Mouse (Mus musculus) liver, embryonic 15.5 days (tissue): ENCODE results near the gene Srp9. TPM values are rescaled to one million over a fixed set of nuclear protein-coding genes. Genes with fewer than 3 reads are reported as not detected.
"Not testable (repeated sequence)": the region's sequence is repeated elsewhere in the genome, so short reads cannot be mapped to it uniquely, and the experiment has no call there.

Experiments used
- ATAC-seq: fragments of 200-750 bp; cut with Nextera tagmentation; 2 replicates; pipeline ENCODE4 v1.8.0; 2017; ENCODE audit warnings: moderate number of reproducible peaks, mild to moderate bottlenecking, moderate library complexity; ENCODE audit not compliant: insufficient read depth
- H3K27ac ChIP-seq: fragments of 300-500 bp; sonication (generic); replicated peaks from 2 replicates; pipeline ENCODE4 v1.5.1; 2015; ENCODE audit warnings: mild to moderate bottlenecking, inconsistent platforms
- H3K27me3 ChIP-seq: fragments of 300-500 bp; sonication (generic); 2 replicates; pipeline ENCODE4 v1.6.1; 2015; ENCODE audit warnings: mild to moderate bottlenecking, inconsistent platforms
- H3K36me3 ChIP-seq: fragments of 300-500 bp; sonication (generic); replicated peaks from 2 replicates; pipeline ENCODE4 v1.6.1; 2015; ENCODE audit warnings: moderate library complexity, mild to moderate bottlenecking, inconsistent platforms
- H3K4me1 ChIP-seq: fragments of 300-500 bp; sonication (generic); replicated peaks from 2 replicates; pipeline ENCODE4 v1.6.1; 2015; ENCODE audit warnings: inconsistent platforms
- H3K4me2 ChIP-seq: fragments of 300-500 bp; sonication (generic); 2 replicates; pipeline ENCODE4 v1.6.1; 2015; ENCODE audit warnings: moderate library complexity, mild to moderate bottlenecking, inconsistent platforms
- H3K4me3 ChIP-seq: fragments of 300-500 bp; sonication (generic); replicated peaks from 2 replicates; pipeline ENCODE4 v1.5.1; 2015; ENCODE audit warnings: mild to moderate bottlenecking, inconsistent platforms
- H3K9ac ChIP-seq: fragments of 300-500 bp; sonication (generic); 2 replicates; pipeline ENCODE4 v1.6.1; 2015; ENCODE audit warnings: moderate library complexity, mild to moderate bottlenecking, inconsistent platforms
- H3K9me3 ChIP-seq: fragments of 300-500 bp; sonication (generic); replicated peaks from 2 replicates; pipeline ENCODE4 v1.6.1; 2016; ENCODE audit warnings: inconsistent platforms
- WGBS: fragments of 180-500 bp; shearing (Covaris S2); methylation state at CpG from one replicate; pipeline ENCODE4 v1.1.7; 2015; ENCODE audit warnings: mixed read lengths; ENCODE audit not compliant: insufficient replicate concordance; 5-methylcytosine and 5-hydroxymethylcytosine counted together
- polyA plus RNA-seq: library from polyadenylated mRNA; unstranded; fragments of >200 nt; fragmentation: Nextera tagmentation; extraction: Ambion mirVana; gene quantifications from 2 replicates; pipeline ENCODE4 v1.2.1, GENCODE M21; 2015

Gene Srp9
- polyA plus RNA-seq, 1 experiment from 2014 or later, result 75.7 TPM

DNA sequence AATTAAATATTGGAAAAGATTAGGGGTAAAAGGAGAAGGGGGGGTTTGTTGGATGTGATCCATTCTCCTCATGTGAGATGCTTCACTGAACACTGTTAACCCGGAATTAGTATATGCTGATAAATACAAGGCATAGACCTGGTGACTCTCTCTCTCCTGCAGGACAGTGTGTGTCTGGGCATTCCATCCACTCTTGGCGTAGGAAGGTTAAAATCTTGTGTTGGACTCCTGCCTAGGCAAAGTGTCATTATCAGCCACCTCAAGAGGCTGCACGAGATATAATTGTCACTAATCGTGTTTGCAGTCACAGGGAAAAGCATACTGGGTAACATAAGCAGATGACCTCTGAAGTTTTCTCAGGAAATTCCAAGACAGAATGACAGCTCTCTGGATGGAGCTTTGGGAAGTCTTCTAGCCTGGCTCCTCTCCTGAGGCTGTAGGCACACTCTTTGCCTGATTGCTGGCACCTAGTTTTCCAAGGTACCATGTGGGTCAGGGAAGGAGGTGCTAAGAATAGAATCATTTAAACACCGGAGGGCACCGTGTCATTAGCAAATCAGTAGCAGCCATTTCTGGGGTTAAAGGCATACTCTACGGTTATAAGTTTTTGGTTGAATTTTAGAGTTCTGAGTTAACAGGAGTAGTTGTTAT, 24.5 kb downstream of the Srp9 start:
- ATAC-seq, result no peak
- Histone ChIP-seq H3K27me3 (no peaks in the 10 kb centered on the region), H3K36me3 (no peaks in the 10 kb centered on the region), H3K27ac (no peak overlapping the region), H3K9ac (no peak overlapping the region), H3K4me1 (no peaks in the 10 kb centered on the region), H3K4me2 (no peak overlapping the region), H3K4me3 (no peak overlapping the region), H3K9me3 (no peaks in the 10 kb centered on the region)
- 56% methylated on average over 7 of the region's 7 CpGs for WGBS

DNA sequence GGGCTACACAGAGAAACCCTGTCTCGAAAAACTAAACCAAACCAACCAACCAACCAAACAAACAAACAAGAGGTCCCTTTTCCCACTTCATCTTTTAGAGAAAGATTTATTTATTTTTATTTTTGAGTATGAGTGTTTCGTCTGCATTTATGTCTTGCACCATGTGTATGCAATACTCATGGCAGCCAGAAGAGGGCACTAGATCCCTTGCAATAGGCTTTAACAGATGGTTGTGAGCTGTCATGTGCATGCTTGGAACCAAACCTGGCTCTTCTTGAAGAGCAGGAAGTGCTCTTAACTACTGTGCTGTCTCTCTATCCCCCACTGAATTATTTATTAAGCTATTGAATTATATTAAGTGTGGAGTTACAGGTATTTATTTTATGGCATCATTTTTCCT, 25.4 kb downstream of the Srp9 start:
- H3K4me1 ChIP-seq, result no peaks in the 10 kb centered on the region
- no peak overlapping the region for H3K27ac ChIP-seq
- WGBS, result 58% methylated on average over 2 of the region's 2 CpGs
- no peaks in the 10 kb centered on the region for H3K27me3 ChIP-seq
- no peak overlapping the region for H3K9ac ChIP-seq
- H3K36me3 ChIP-seq, result no peaks in the 10 kb centered on the region
- no peak overlapping the region for H3K4me2 ChIP-seq
- ATAC-seq, result no peak
- no peak overlapping the region for H3K4me3 ChIP-seq
- no peaks in the 10 kb centered on the region for H3K9me3 ChIP-seq

DNA sequence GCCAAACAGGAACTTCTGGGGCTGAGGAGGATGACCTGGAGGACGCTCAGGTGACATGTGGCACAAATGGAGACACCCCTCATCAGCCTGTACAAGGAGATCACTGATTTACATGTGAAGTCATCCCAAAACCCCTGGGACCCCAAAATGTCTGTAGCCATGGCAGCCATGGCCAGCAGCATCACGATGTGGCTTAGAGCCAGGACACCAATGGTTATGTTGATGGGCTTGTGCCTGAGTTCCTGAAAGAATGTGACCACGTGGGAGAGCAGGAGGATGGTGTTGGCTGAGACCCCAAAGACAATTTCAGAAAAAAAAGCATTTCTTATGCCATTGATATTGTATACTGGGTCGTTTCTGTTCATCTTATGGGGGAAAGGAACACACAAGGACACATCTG, 33.2 kb downstream of the Srp9 start:
- Histone ChIP-seq H3K27ac (no peak overlapping the region), H3K4me3 (no peak overlapping the region), H3K4me1 (no peaks in the 10 kb centered on the region), H3K9ac (no peak overlapping the region), H3K4me2 (no peak overlapping the region), H3K36me3 (no peaks in the 10 kb centered on the region), H3K9me3 (no peaks in the 10 kb centered on the region), H3K27me3 (no peaks in the 10 kb centered on the region)
- no peak for ATAC-seq
- 41% methylated on average over 4 of the region's 4 CpGs for WGBS

DNA sequence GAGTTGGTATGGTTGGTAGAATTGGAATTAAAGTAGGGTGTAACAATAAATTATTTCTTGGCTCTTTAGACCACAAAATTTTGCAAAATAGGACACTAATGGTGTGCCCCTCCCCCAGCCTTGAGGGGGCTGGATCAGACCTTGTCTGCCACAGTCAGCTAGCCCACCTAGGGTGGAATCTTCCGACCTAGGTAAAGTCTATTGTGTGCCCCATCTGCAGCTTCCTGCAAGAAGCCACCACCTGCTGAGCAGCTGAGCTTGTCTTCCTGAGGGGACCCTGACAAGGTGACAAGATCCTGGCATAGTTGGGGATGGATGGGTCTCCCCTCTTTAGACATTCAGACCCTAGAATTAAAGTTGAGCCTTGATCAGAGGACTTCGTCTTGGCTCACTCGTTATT, 35.0 kb downstream of the Srp9 start:
- H3K27ac ChIP-seq, result no peak overlapping the region
- ATAC-seq, result no peak
- no peaks in the 10 kb centered on the region for H3K4me1 ChIP-seq
- no peak overlapping the region for H3K9ac ChIP-seq
- no peaks in the 10 kb centered on the region for H3K9me3 ChIP-seq
- H3K4me3 ChIP-seq, result no peak overlapping the region
- no peaks in the 10 kb centered on the region for H3K36me3 ChIP-seq
- no peaks in the 10 kb centered on the region for H3K27me3 ChIP-seq
- H3K4me2 ChIP-seq, result no peak overlapping the region
- WGBS, result 58% methylated on average over 3 of the region's 3 CpGs

DNA sequence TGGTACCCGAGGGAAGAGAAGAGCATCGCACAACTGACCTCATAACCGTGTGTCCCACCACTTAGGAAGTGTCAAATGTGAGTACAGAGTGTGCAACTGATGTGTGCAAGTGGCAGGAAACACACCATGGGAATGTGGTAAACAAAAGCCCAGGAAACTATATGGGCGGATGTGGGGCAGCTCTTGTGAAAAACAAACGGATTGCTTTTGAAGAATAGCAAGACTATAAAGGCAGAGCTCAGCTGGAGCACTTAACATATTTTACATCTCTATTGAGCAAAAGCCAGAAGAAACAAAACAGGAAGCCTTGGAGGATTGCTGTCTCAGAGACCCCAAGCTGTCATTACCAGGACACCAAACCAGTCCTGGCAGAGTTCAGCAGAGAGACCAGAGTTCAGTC, 38.4 kb downstream of the Srp9 start:
- Histone ChIP-seq H3K27ac (no peak overlapping the region), H3K9me3 (no peaks in the 10 kb centered on the region), H3K36me3 (no peaks in the 10 kb centered on the region), H3K4me1 (no peaks in the 10 kb centered on the region), H3K4me3 (no peak overlapping the region), H3K4me2 (no peak overlapping the region), H3K27me3 (no peaks in the 10 kb centered on the region), H3K9ac (no peak overlapping the region)
- no peak for ATAC-seq
- 15% methylated on average over 5 of the region's 5 CpGs for WGBS

DNA sequence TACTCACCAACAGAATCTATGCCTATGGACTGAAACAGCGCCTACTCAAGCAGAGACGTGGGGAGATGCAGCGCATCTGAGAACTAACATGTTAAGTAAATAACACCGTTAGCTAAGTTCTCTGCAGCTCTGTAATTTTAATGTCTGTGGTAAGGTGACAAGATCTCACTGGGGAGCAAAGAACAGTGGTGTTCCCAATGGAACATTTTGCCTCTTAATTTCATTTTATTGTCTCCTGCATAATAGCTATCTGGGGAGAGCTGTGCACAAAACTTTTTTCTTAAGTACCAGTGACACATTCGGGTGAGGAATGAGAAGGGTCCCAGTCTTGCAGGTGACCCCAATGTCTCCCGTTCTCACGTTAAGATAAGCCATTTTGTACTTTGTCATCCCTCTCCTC, 39.8 kb downstream of the Srp9 start, which contains the start of gene Vmn1r1:
Gene Vmn1r1 (minus strand): TSS at position 101 of the 400 bp plus-strand sequence.
- H3K4me1 ChIP-seq, result no peaks in the 10 kb centered on the region
- 72% methylated on average over 7 of the region's 7 CpGs for WGBS
- H3K4me2 ChIP-seq, result no peak within 1 kb of the TSS
- H3K27me3 ChIP-seq, result no peaks in the 10 kb centered on the region
- no peaks in the 10 kb centered on the region for H3K36me3 ChIP-seq
- H3K9me3 ChIP-seq, result no peaks in the 10 kb centered on the region
- H3K9ac ChIP-seq, result no peak within 1 kb of the TSS
- no peak for ATAC-seq
- H3K4me3 ChIP-seq, result no peak within 1 kb of the TSS
- no peak within 1 kb of the TSS for H3K27ac ChIP-seq

DNA sequence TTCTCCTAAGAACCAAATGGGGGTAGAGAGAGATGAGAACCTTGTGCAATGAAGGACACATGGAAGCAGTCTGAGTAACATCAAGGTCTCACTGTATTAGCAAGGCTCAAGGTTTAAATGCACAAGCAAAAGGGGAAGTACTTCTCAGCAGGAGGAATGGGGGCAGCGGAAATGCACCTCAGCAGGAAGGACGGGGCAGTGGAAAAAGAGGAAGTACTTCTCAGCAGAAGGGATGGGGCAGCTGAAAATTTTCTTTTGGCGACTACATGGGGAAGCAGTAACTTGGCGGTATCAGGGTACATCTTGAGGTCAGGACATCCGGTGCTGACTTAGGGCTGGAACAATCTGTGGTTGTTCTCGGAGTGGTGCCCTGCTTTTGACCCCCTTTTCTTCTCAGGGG, 45.7 kb downstream of the Srp9 start:
- 63% methylated on average over 6 of the region's 6 CpGs for WGBS

DNA sequence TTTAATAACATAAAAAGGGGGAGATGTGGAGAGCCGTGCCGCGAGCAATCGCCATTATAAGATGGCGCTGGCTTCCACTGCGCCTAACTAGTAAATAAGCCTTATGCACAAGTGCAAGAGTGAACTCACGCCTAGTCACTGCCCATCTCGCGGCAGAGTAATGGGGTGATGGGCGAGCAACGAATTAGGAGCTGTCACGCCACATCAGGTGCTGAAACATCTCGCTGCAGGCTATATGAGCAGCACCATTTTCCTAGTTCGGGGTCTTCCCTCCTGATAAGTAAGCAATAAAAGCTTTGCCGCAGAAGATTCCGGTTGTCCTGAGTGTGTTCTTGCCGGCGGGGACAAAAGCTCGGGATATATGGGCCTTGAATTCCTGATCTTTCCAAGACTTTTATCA, 52.4 kb downstream of the Srp9 start:
- not testable (repeated sequence) for H3K9me3 ChIP-seq, H3K9ac ChIP-seq, H3K4me3 ChIP-seq, H3K4me1 ChIP-seq, H3K27me3 ChIP-seq, H3K27ac ChIP-seq, H3K4me2 ChIP-seq, H3K36me3 ChIP-seq, ATAC-seq
- WGBS, result 74% methylated on average over 19 of the region's 19 CpGs

More for the DNA sequence above, 45.7 kb downstream of the Srp9 start:
- H3K27me3 ChIP-seq, H3K4me2 ChIP-seq, ATAC-seq, H3K4me3 ChIP-seq, H3K4me1 ChIP-seq, H3K36me3 ChIP-seq, H3K9ac ChIP-seq, H3K9me3 ChIP-seq, H3K27ac ChIP-seq: not testable (repeated sequence)

DNA sequence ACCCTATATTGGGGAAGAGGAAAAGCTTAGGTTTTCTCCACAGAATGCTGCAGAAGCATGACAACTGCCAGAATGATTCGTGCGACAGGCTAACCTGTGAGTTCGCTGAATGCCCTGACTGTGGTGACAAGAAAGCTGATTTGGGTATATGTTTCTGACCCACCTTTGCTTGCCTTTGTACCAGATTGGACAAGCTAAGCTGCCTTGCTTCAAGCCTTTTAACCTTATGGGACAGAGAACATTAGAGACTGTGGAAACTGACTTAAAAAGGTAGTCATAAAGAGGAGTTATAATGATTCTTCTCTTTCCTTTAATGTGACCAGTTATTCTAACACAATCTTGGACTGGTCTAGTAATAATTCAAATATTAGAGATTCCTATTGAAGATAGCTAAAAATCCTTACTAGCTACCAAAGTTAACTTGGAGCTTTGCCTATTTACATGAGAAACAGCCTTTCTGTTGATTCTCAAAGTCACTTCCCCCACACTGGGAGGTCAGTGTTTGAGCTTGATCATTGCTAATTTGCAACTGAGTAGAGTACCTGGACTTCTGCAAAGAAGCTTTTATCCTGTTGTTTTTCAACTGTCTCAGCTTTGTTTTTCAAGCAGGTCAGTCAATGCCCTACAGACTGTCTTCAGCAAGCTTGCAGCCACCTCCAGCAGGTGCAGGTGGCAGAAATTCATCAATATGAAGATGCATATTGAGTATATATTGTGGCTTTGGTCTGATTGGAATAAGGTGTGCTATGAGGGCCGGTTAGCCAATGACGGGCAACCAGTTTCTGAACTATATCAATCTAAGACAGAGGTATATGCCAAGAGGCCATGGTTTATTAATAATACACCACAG, 57.1 kb downstream of the Srp9 start:
- WGBS, result 63% methylated on average over 5 of the region's 5 CpGs
- Histone ChIP-seq H3K4me3 (no peak overlapping the region), H3K27ac (no peak overlapping the region), H3K27me3 (no peaks in the 10 kb centered on the region), H3K9ac (no peak overlapping the region), H3K9me3 (no peaks in the 10 kb centered on the region), H3K36me3 (no peaks in the 10 kb centered on the region), H3K4me1 (no peaks in the 10 kb centered on the region), H3K4me2 (no peak overlapping the region)
- ATAC-seq, result no peak
